Mouse (Mus musculus) embryo, embryonic 11 days (tissue): Measurements from ENCODE around the gene Tas2r107.
"Not testable (repeated sequence)": the region's sequence is repeated elsewhere in the genome, so short reads cannot be mapped to it uniquely, and the experiment has no call there.

Source experiments
- DNase-seq: peaks from one replicate; pipeline ENCODE4 v3.0.0-alpha.2; 2015

Gene Tas2r107

DNA sequence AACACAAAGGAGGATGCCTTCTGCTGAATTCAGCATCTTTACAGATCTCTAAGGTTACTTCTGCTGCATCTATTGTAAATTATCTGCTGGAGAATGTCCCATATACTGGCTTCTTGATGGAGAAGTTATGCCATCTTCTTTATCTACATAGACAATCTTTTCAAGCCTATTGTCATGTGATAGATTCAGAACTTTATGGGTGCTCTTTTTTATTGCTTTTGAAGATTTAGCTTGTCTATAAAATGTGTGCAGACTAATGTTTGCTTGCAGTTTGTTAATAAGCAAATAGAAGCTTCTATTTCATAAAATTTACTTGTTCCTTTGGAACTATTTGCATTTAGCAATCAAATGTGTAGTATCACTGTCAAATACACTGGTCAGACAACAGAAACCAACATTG is at the start of gene Tas2r107:
Tas2r107 (minus strand) TSS at position 101 of the 400 bp plus-strand sequence.
- no peak for DNase-seq

DNA sequence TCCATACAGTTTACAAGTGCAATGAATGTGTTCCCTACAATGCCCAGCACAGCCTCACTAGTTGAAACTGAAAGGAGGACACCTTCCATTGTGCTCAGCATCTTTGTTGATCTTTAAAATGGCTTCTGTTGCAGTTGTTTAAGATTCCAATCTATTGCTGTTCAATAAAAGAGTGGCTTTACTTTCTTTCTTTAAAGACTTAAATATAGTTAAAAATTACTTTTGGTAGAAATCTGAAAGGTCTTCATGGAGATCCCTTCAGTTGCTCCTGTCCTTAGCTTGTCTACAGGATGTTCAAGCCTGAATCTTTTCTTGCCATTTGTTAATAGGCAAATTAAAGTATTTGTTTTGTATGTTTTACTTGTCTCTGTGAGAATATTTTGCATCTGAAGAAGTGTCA is 30.0 kb upstream of the Tas2r107 start, which contains the start of gene Tas2r114:
Tas2r114 (minus strand) TSS at position 101 of the 400 bp plus-strand sequence.
- DNase-seq: no peak

DNA sequence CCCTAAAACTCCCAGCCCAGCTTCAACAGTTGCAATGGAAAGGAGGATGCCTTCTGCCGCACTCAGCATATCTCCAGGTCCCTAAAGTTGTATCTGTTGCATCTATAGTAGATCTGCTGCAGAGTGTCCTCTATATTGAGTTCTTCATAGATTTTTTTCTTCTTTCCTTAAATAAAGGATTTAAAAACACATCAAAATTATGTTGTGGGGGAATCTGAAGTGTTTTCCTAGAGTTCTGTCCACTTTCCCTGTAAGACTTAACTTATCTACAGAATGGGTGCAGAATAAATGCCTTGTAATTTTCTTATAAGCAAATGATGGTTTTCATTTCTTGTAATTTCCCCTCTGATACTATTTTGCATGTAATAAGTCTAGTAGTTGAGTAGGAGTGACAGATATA is 27.4 kb upstream of the Tas2r107 start, which contains the start of gene Tas2r105:
Tas2r105 (minus strand) TSS at position 101 of the 400 bp plus-strand sequence.
- no peak for DNase-seq

DNA sequence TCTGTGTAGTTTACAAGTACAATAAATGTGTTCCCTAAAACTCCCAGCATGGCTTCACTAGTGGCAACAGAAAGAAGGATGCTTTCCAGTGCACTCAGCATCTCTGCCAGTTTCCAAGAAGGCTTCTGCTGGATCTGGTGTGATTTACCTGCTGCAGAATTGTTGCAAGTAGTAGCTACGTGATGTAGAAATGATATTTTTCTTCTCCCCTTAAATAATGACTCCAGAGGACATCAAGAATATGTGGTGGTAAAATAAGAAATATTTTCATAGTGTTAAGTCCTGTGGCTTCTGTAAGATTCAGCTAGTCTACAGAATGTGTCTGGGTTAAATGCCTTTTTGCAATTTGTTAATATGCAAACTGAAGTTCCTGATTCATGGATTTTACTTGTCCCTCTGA is 25.7 kb upstream of the Tas2r107 start, which contains the start of gene Tas2r104:
Tas2r104 (minus strand) TSS at position 101 of the 400 bp plus-strand sequence.
- DNase-seq: no peak

DNA sequence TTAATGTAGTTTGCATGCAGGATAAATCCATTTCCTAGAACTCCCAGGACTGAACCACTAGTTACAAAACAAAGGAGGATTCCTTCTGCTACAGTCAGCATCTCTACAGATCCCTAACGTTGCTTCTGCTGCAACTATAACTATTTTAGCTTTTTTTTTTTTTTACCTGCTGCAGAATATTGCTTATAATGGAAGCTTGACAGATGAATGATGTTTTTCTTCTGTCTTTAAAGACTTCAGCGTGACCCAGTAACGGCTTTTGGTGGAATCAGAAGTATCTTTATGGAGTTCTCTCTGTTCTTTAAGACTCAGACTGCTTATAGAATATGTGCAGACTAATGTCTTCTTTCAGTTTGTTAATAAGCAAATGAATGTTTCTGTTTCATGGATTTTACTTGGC is 18.8 kb upstream of the Tas2r107 start, which contains the start of gene Tas2r106:
Tas2r106 (minus strand) TSS at position 101 of the 400 bp plus-strand sequence.
- no peak for DNase-seq

DNA sequence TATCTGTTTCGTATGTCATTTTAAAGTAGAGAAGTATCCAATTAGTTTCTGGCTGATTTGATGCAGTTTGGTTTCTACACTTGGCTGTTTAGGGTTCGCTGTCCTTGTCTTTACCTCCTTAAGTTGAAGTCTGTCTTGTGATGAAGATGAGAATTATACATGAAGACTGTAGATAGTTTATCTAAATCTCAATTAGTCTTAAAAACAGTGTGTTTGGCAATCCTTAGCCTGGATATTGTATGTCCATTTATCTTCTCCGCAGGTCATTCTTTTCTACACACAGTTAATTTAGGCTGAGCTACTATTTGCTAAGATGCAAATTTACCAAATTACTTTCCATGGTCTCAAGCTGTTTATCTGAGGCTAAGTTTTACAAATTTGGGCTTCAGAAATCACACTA is 29.1 kb downstream of the Tas2r107 start, which contains the start of gene Tas2r130:
Tas2r130 (minus strand) TSS at position 101 of the 400 bp plus-strand sequence.
- no peak for DNase-seq

DNA sequence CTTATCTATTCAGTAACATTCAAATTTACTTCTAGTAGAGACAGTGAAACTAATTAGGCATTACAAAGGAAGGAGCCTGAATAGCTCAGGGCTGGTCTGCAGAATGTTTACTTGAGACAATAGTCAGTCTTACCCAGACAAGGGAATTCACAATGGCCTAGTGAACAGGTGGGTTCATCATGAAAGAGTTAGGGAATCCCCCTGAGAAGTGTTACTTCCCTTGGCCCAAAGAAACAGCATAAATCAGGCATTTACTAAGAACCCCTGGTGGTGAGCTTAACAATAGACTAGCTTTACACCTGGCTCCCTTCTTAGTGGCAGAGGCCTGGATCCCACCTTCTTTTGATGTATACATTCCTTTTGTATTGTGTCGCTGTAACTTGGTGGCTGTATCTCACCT is 50.0 kb downstream of the Tas2r107 start:
- DNase-seq: not testable (repeated sequence)
